Mouse (Mus musculus): ENCODE measurements around the gene Gm49366. TPM values are rescaled to one million over a fixed set of nuclear protein-coding genes. Genes with fewer than 3 reads are reported as not detected.
A peak's percentile ranks its signal among the peaks of the same experiment; 100 is the strongest.
"Not testable (repeated sequence)": the region's sequence is repeated elsewhere in the genome, so short reads cannot be mapped to it uniquely, and the experiment has no call there.

Gm49366 gene
- polyA plus RNA-seq, 1 experiment from 2014 or later, result not detected

- ATAC-seq (ENCODE audit: low FRiP score) (no peak), DNase-seq (ENCODE audit: low spot score) (no peak)
- Histone ChIP-seq H3K4me1 (replicated peaks; ENCODE audit: control insufficient read depth, insufficient read depth, low read length) (no peaks in the 10 kb centered on the region), H3K4me2 (replicated peaks; ENCODE audit: low read depth, low read length) (no peak overlapping the region), H3K9me3 (ENCODE audit: control insufficient read depth, low read length) (no peaks in the 10 kb centered on the region), H3K27me3 (ENCODE audit: control insufficient read depth, insufficient read depth, low read length) (no peaks in the 10 kb centered on the region), H3K4me3 (ENCODE audit: low read depth, low read length) (no peak overlapping the region), H3K27ac (ENCODE audit: low read depth, low read length) (no peak overlapping the region), H3K36me3 (ENCODE audit: control insufficient read depth, insufficient read depth, low read length) (no peaks in the 10 kb centered on the region), H3K9ac (ENCODE audit: low read depth, low read length) (no peak overlapping the region)
- 82% methylated on average over 2 of the region's 2 CpGs for WGBS
Measured at GRCm38 (mm10) chr12:84083842-84084241, 45.1 kb downstream of the Gm49366 start.

- WGBS, result 88% methylated on average over 4 of the region's 4 CpGs
- Histone ChIP-seq H3K27me3 (ENCODE audit: control insufficient read depth, insufficient read depth, low read length) (no peaks in the 10 kb centered on the region), H3K9ac (ENCODE audit: low read depth, low read length) (no peak overlapping the region), H3K27ac (ENCODE audit: low read depth, low read length) (no peak overlapping the region), H3K4me2 (replicated peaks; ENCODE audit: low read depth, low read length) (no peak overlapping the region), H3K9me3 (ENCODE audit: control insufficient read depth, low read length) (no peaks in the 10 kb centered on the region), H3K4me1 (replicated peaks; ENCODE audit: control insufficient read depth, insufficient read depth, low read length) (no peaks in the 10 kb centered on the region), H3K36me3 (ENCODE audit: control insufficient read depth, insufficient read depth, low read length) (no peaks in the 10 kb centered on the region), H3K4me3 (ENCODE audit: low read depth, low read length) (no peak overlapping the region)
- ATAC-seq (ENCODE audit: low FRiP score) (no peak), DNase-seq (ENCODE audit: low spot score) (no peak)
Measured at GRCm38 (mm10) chr12:84084581-84084980, 45.8 kb downstream of the Gm49366 start.

GRCm38 (mm10) chr12:84094666-84095065, 55.9 kb downstream of the Gm49366 start:
- H3K4me3 ChIP-seq (ENCODE audit: low read depth, low read length); H3K4me2 ChIP-seq (replicated peaks; ENCODE audit: low read depth, low read length); H3K4me1 ChIP-seq (replicated peaks; ENCODE audit: control insufficient read depth, insufficient read depth, low read length); H3K9me3 ChIP-seq (ENCODE audit: control insufficient read depth, low read length); H3K36me3 ChIP-seq (ENCODE audit: control insufficient read depth, insufficient read depth, low read length); ATAC-seq (ENCODE audit: low FRiP score); H3K27me3 ChIP-seq (ENCODE audit: control insufficient read depth, insufficient read depth, low read length); H3K9ac ChIP-seq (ENCODE audit: low read depth, low read length); H3K27ac ChIP-seq (ENCODE audit: low read depth, low read length); DNase-seq (ENCODE audit: low spot score): not testable (repeated sequence)
- WGBS, result 87% methylated on average over 5 of the region's 5 CpGs

- Histone ChIP-seq H3K4me1 (replicated peaks; ENCODE audit: control insufficient read depth, insufficient read depth, low read length) (no peaks in the 10 kb centered on the region), H3K9ac (ENCODE audit: low read depth, low read length) (no peak overlapping the region), H3K9me3 (ENCODE audit: control insufficient read depth, low read length) (no peaks in the 10 kb centered on the region), H3K4me3 (ENCODE audit: low read depth, low read length) (no peak overlapping the region), H3K27me3 (ENCODE audit: control insufficient read depth, insufficient read depth, low read length) (no peaks in the 10 kb centered on the region), H3K27ac (ENCODE audit: low read depth, low read length) (no peak overlapping the region), H3K4me2 (replicated peaks; ENCODE audit: low read depth, low read length) (no peak overlapping the region), H3K36me3 (ENCODE audit: control insufficient read depth, insufficient read depth, low read length) (no peaks in the 10 kb centered on the region)
- DNase-seq (ENCODE audit: low spot score) (no peak), ATAC-seq (ENCODE audit: low FRiP score) (no peak)
- WGBS, result 92% methylated on average over 2 of the region's 2 CpGs
Measured at GRCm38 (mm10) chr12:84099605-84100004, 60.9 kb downstream of the Gm49366 start.

GRCm38 (mm10) chr12:84100071-84100470, 61.3 kb downstream of the Gm49366 start:
- H3K27me3 ChIP-seq (ENCODE audit: control insufficient read depth, insufficient read depth, low read length), result no peaks in the 10 kb centered on the region
- no peaks in the 10 kb centered on the region for H3K36me3 ChIP-seq (ENCODE audit: control insufficient read depth, insufficient read depth, low read length)
- H3K9ac ChIP-seq (ENCODE audit: low read depth, low read length), result no peak overlapping the region
- H3K4me3 ChIP-seq (ENCODE audit: low read depth, low read length), result no peak overlapping the region
- ATAC-seq (ENCODE audit: low FRiP score) (no peak), DNase-seq (ENCODE audit: low spot score) (no peak)
- no peak overlapping the region for H3K27ac ChIP-seq (ENCODE audit: low read depth, low read length)
- no peak overlapping the region for H3K4me2 ChIP-seq (replicated peaks; ENCODE audit: low read depth, low read length)
- 75% methylated on average over 1 of the region's 1 CpGs for WGBS
- H3K9me3 ChIP-seq (ENCODE audit: control insufficient read depth, low read length), result no peaks in the 10 kb centered on the region
- no peaks in the 10 kb centered on the region for H3K4me1 ChIP-seq (replicated peaks; ENCODE audit: control insufficient read depth, insufficient read depth, low read length)

GRCm38 (mm10) chr12:84100604-84101492, 62.1 kb downstream of the Gm49366 start, which contains the start of gene Acot6:
Gene Acot6, plus strand, starts transcription at chr12:84100654.
- Histone ChIP-seq H3K9ac (ENCODE audit: low read depth, low read length) (peak within 1 kb of the TSS; percentile 45), H3K4me2 (replicated peaks; ENCODE audit: low read depth, low read length) (peak within 1 kb of the TSS; percentile 57), H3K4me3 (ENCODE audit: low read depth, low read length) (peak within 1 kb of the TSS; percentile 36)
- DNase-seq (ENCODE audit: low spot score), result peak; percentile 64
- H3K4me1 ChIP-seq (replicated peaks; ENCODE audit: control insufficient read depth, insufficient read depth, low read length); H3K27ac ChIP-seq (ENCODE audit: low read depth, low read length); H3K36me3 ChIP-seq (ENCODE audit: control insufficient read depth, insufficient read depth, low read length); H3K9me3 ChIP-seq (ENCODE audit: control insufficient read depth, low read length); H3K27me3 ChIP-seq (ENCODE audit: control insufficient read depth, insufficient read depth, low read length): not testable (repeated sequence)
- peak; percentile 54; the same call in 1 of the 2 replicates for ATAC-seq (ENCODE audit: low FRiP score)
- WGBS, result under 1% methylated on average over 25 of the region's 80 CpGs

GRCm38 (mm10) chr12:84101493-84101845, 62.7 kb downstream of the Gm49366 start:
- Histone ChIP-seq H3K27ac (ENCODE audit: low read depth, low read length) (no peak overlapping the region), H3K9ac (ENCODE audit: low read depth, low read length) (no peak overlapping the region; the same call in 1 of the 2 replicates)
- 68% methylated on average over 2 of the region's 2 CpGs for WGBS

GRCm38 (mm10) chr12:84107012-84107411, 68.3 kb downstream of the Gm49366 start:
- Histone ChIP-seq H3K9ac (ENCODE audit: low read depth, low read length) (no peak overlapping the region), H3K27ac (ENCODE audit: low read depth, low read length) (no peak overlapping the region), H3K4me1 (replicated peaks; ENCODE audit: control insufficient read depth, insufficient read depth, low read length) (no peaks in the 10 kb centered on the region), H3K36me3 (ENCODE audit: control insufficient read depth, insufficient read depth, low read length) (no peaks in the 10 kb centered on the region), H3K27me3 (ENCODE audit: control insufficient read depth, insufficient read depth, low read length) (no peaks in the 10 kb centered on the region), H3K4me3 (ENCODE audit: low read depth, low read length) (no peak overlapping the region), H3K4me2 (replicated peaks; ENCODE audit: low read depth, low read length) (no peak overlapping the region), H3K9me3 (ENCODE audit: control insufficient read depth, low read length) (no peaks in the 10 kb centered on the region)
- no peak for DNase-seq (ENCODE audit: low spot score)
- WGBS, result 75% methylated on average over 3 of the region's 3 CpGs
- no peak for ATAC-seq (ENCODE audit: low FRiP score)

More at GRCm38 (mm10) chr12:84101493-84101845, 62.7 kb downstream of the Gm49366 start:
- Histone ChIP-seq H3K4me3 (ENCODE audit: low read depth, low read length) (peak overlapping the region; percentile 36), H3K4me1 (replicated peaks; ENCODE audit: control insufficient read depth, insufficient read depth, low read length) (no peaks in the 10 kb centered on the region), H3K36me3 (ENCODE audit: control insufficient read depth, insufficient read depth, low read length) (no peaks in the 10 kb centered on the region), H3K4me2 (replicated peaks; ENCODE audit: low read depth, low read length) (peak overlapping the region; percentile 57), H3K27me3 (ENCODE audit: control insufficient read depth, insufficient read depth, low read length) (no peaks in the 10 kb centered on the region), H3K9me3 (ENCODE audit: control insufficient read depth, low read length) (no peaks in the 10 kb centered on the region)
- ATAC-seq (ENCODE audit: low FRiP score), result no peak
- peak; percentile 15 for DNase-seq (ENCODE audit: low spot score)

GRCm38 (mm10) chr12:84107692-84108091, 69.0 kb downstream of the Gm49366 start:
- Histone ChIP-seq H3K9me3 (ENCODE audit: control insufficient read depth, low read length) (no peaks in the 10 kb centered on the region), H3K27ac (ENCODE audit: low read depth, low read length) (no peak overlapping the region), H3K4me1 (replicated peaks; ENCODE audit: control insufficient read depth, insufficient read depth, low read length) (no peaks in the 10 kb centered on the region), H3K27me3 (ENCODE audit: control insufficient read depth, insufficient read depth, low read length) (no peaks in the 10 kb centered on the region), H3K36me3 (ENCODE audit: control insufficient read depth, insufficient read depth, low read length) (no peaks in the 10 kb centered on the region), H3K4me2 (replicated peaks; ENCODE audit: low read depth, low read length) (no peak overlapping the region), H3K9ac (ENCODE audit: low read depth, low read length) (no peak overlapping the region), H3K4me3 (ENCODE audit: low read depth, low read length) (no peak overlapping the region)
- no peak for ATAC-seq (ENCODE audit: low FRiP score)
- DNase-seq (ENCODE audit: low spot score), result no peak
- 65% methylated on average over 1 of the region's 1 CpGs for WGBS
